Mouse (Mus musculus) cortical plate, adult 2 months (tissue): ENCODE data around the gene Aldh8a1.

ENCODE experiments used
- CTCF ChIP-seq: fragments of 200-500 bp; IDR thresholded peaks from 2 replicates; pipeline ENCODE4 v1.5.1; 2011; ENCODE audit warnings: mild to moderate bottlenecking, control low read depth, low read length; ENCODE audit not compliant: insufficient read depth; ENCODE audit errors: extremely low read depth
- POLR2A ChIP-seq: fragments of 200-500 bp; IDR thresholded peaks from 2 replicates; pipeline ENCODE4 v1.6.1; 2011; ENCODE audit warnings: mild to moderate bottlenecking, low read length, control low read depth; ENCODE audit not compliant: insufficient read depth; ENCODE audit errors: extremely low read depth

GRCm38 (mm10) chr10:21347332-21347731, 29.8 kb upstream of the Aldh8a1 start:
- TF ChIP-seq CTCF: no peak
- no peak for TF ChIP-seq POLR2A
